ENCODE assay signal across 14 mouse cellular contexts in genomic region chr5:128581516-128581921, GRCm38 (mm10). TPM values are rescaled to one million over a fixed set of nuclear protein-coding genes. Genes with fewer than 3 reads are reported as not detected.
DNase-seq lines count a peak whose midpoint lies in the region; ATAC-seq and TF ChIP-seq lines count a peak whose summit lies in the region.
"Had no signal": no experiment of that assay in that cellular context is flagged by ENCODE, and none has a peak within 500 bp of the region (broad histone marks: within the 10 kb centered on the region; RNA-seq: fewer than 3 reads in every experiment).

No protein-coding gene starts in this region.

- peaks cover 6% of the 10 kb centered on the region for H3K4me1 ChIP-seq in hindbrain, embryonic 11.5 days (replicated peaks; ENCODE audit: control insufficient read depth, insufficient read depth, low read length)
- peaks cover 12% of the 10 kb centered on the region for H3K4me1 ChIP-seq in hindbrain, embryonic 13.5 days (replicated peaks)
- H3K4me1 ChIP-seq in neural tube, embryonic 11.5 days (ENCODE audit: control insufficient read depth, insufficient read depth, low read length) = peaks cover 11% of the 10 kb centered on the region
- peaks cover 26% of the 10 kb centered on the region for H3K4me1 ChIP-seq in limb, embryonic 12.5 days (replicated peaks)
- peaks cover 3% of the 10 kb centered on the region; the same call in 1 of the 2 replicates for H3K4me1 ChIP-seq in stomach, postnatal 0 days (replicated peaks; ENCODE audit: control insufficient read depth, insufficient read depth)

- no peaks in the 10 kb centered on the region for H3K9me3 ChIP-seq in hindbrain, embryonic 11.5 days (ENCODE audit: control insufficient read depth, low read length)
- H3K9me3 ChIP-seq in hindbrain, embryonic 13.5 days = no peaks in the 10 kb centered on the region
- no peaks in the 10 kb centered on the region for H3K9me3 ChIP-seq in neural tube, embryonic 11.5 days (ENCODE audit: control insufficient read depth, low read length)
- no peaks in the 10 kb centered on the region for H3K9me3 ChIP-seq in limb, embryonic 12.5 days
- no peaks in the 10 kb centered on the region for H3K9me3 ChIP-seq in stomach, postnatal 0 days (ENCODE audit: control insufficient read depth, low read length)

- 19% methylated on average over 8 of the region's 8 CpGs for WGBS in hindbrain, embryonic 11.5 days
- WGBS in hindbrain, embryonic 13.5 days = 22% methylated on average over 8 of the region's 8 CpGs
- WGBS in neural tube, embryonic 11.5 days = 8% methylated on average over 8 of the region's 8 CpGs
- 14% methylated on average over 8 of the region's 8 CpGs for WGBS in limb, embryonic 12.5 days
- 51% methylated on average over 8 of the region's 8 CpGs for WGBS in stomach, postnatal 0 days

- peak; percentile 27; the same call in 1 of the 2 replicates for ATAC-seq in hindbrain, embryonic 11.5 days (ENCODE audit: low FRiP score)
- ATAC-seq in hindbrain, embryonic 13.5 days (ENCODE audit: low FRiP score) = no peak
- no peak; the same call in 1 of the 2 replicates for ATAC-seq in neural tube, embryonic 11.5 days (ENCODE audit: insufficient read depth, low FRiP score, low TSS enrichment)
- ATAC-seq in limb, embryonic 12.5 days (ENCODE audit: insufficient number of reproducible peaks, insufficient read depth, low FRiP score, low TSS enrichment, low read depth) = peak; percentile 45; the same call in 1 of the 2 replicates
- ATAC-seq in stomach, postnatal 0 days (ENCODE audit: low FRiP score, low TSS enrichment) = no peak

- 0 out of 2 replicates have a peak overlapping the region, but pooled peaks have one; percentile 14 for H3K27ac ChIP-seq in hindbrain, embryonic 11.5 days (ENCODE audit: low read depth, low read length)
- no peak overlapping the region for H3K27ac ChIP-seq in hindbrain, embryonic 13.5 days
- no peak overlapping the region for H3K27ac ChIP-seq in neural tube, embryonic 11.5 days (ENCODE audit: low read depth, low read length)
- H3K27ac ChIP-seq in limb, embryonic 12.5 days = peak overlapping the region; percentile 41
- H3K27ac ChIP-seq in stomach, postnatal 0 days (replicated peaks) = peak overlapping the region; percentile 40

- H3K9ac ChIP-seq in hindbrain, embryonic 11.5 days (ENCODE audit: low read depth, low read length) = no peak overlapping the region
- H3K9ac ChIP-seq in hindbrain, embryonic 13.5 days = no peak overlapping the region; the same call in 1 of the 2 replicates
- H3K9ac ChIP-seq in neural tube, embryonic 11.5 days (ENCODE audit: low read length) = peak overlapping the region; percentile 14; the same call in 1 of the 2 replicates
- H3K9ac ChIP-seq in limb, embryonic 12.5 days (replicated peaks) = 0 out of 2 replicates have a peak overlapping the region, but pooled peaks have one; percentile 9
- no peak overlapping the region for H3K9ac ChIP-seq in stomach, postnatal 0 days (ENCODE audit: low read length)

- H3K36me3 ChIP-seq in hindbrain, embryonic 11.5 days (ENCODE audit: control insufficient read depth, insufficient read depth, low read length) = no peaks in the 10 kb centered on the region
- H3K36me3 ChIP-seq in hindbrain, embryonic 13.5 days = no peaks in the 10 kb centered on the region
- H3K36me3 ChIP-seq in neural tube, embryonic 11.5 days (ENCODE audit: control insufficient read depth, insufficient read depth, low read length) = no peaks in the 10 kb centered on the region
- no peaks in the 10 kb centered on the region for H3K36me3 ChIP-seq in limb, embryonic 12.5 days
- H3K36me3 ChIP-seq in stomach, postnatal 0 days (ENCODE audit: control insufficient read depth, insufficient read depth, low read length) = no peaks in the 10 kb centered on the region
- H3K36me3 ChIP-seq: G1E had no signal

- DNase-seq in hindbrain, embryonic 11.5 days (ENCODE audit: low spot score) = peak; percentile 45
- DNase-seq in neural tube, embryonic 11.5 days (ENCODE audit: low spot score) = no peak
- DNase-seq in neural tube, embryonic 10.5 days (ENCODE audit: extremely low spot score, low spot score) = no peak
- DNase-seq in stomach, postnatal 0 days (ENCODE audit: low spot score) = no peak
- DNase-seq in right cerebral cortex, adult 2 months (ENCODE audit: low spot score in 2 of 2) = no peak
- no peak for DNase-seq in lung, postnatal 4 days
- DNase-seq: cerebellum, postnatal 25 days; kidney, postnatal 25 days; lung, adult 18-20 months; right cerebral cortex, adult 18-20 months; thymus, adult 2 months had no signal

- no peak for TF ChIP-seq CTCF in stomach, postnatal 0 days (IDR thresholded peaks at IDR 0.05; ENCODE audit: low read depth)

- H3K4me2 ChIP-seq in hindbrain, embryonic 11.5 days (replicated peaks; ENCODE audit: low read depth, low read length) = no peak overlapping the region
- H3K4me2 ChIP-seq in hindbrain, embryonic 13.5 days = no peak overlapping the region
- no peak overlapping the region for H3K4me2 ChIP-seq in neural tube, embryonic 11.5 days (ENCODE audit: low read depth)
- peak overlapping the region; percentile 19; the same call in 1 of the 2 replicates for H3K4me2 ChIP-seq in limb, embryonic 12.5 days
- no peak overlapping the region for H3K4me2 ChIP-seq in stomach, postnatal 0 days (replicated peaks; ENCODE audit: low read depth)

- TF ChIP-seq EP300 in stomach, postnatal 0 days (optimal IDR thresholded peaks at IDR 0.05) = no peak

- H3K4me3 ChIP-seq in hindbrain, embryonic 11.5 days (ENCODE audit: low read depth, low read length) = no peak overlapping the region
- H3K4me3 ChIP-seq in hindbrain, embryonic 13.5 days = no peak overlapping the region
- no peak overlapping the region for H3K4me3 ChIP-seq in neural tube, embryonic 11.5 days (ENCODE audit: low read depth, low read length)
- H3K4me3 ChIP-seq in limb, embryonic 12.5 days (replicated peaks) = no peak overlapping the region
- H3K4me3 ChIP-seq in stomach, postnatal 0 days (ENCODE audit: low read depth, low read length) = no peak overlapping the region

- no peaks in the 10 kb centered on the region for H3K27me3 ChIP-seq in hindbrain, embryonic 11.5 days (ENCODE audit: control insufficient read depth, insufficient read depth, low read length)
- 0 out of 2 replicates have a peak, but pooled peaks cover 6% of the 10 kb centered on the region for H3K27me3 ChIP-seq in hindbrain, embryonic 13.5 days
- H3K27me3 ChIP-seq in neural tube, embryonic 11.5 days (ENCODE audit: control insufficient read depth, insufficient read depth, low read length) = no peaks in the 10 kb centered on the region
- H3K27me3 ChIP-seq in limb, embryonic 12.5 days = no peaks in the 10 kb centered on the region
- H3K27me3 ChIP-seq in stomach, postnatal 0 days (ENCODE audit: control insufficient read depth, insufficient read depth, low read length) = no peaks in the 10 kb centered on the region

RNA-seq across cellular contexts. Expression of gene Fzd10, which starts 19.1 kb away (rescaled TPM):
- polyA plus RNA-seq in hindbrain, embryonic 11.5 days (2014; fragmentation: Nextera tagmentation; extraction: Ambion mirVana) = 17.8 and 19.3 TPM in 2 replicates
- 6.1 and 8.1 TPM in 2 replicates for polyA plus RNA-seq in hindbrain, embryonic 13.5 days (2015; fragmentation: Nextera tagmentation; extraction: Ambion mirVana)
- polyA plus RNA-seq in neural tube, embryonic 11.5 days (2014; fragmentation: Nextera tagmentation; extraction: Ambion mirVana) = 21.4 and 21.6 TPM in 2 replicates
- polyA plus RNA-seq in limb, embryonic 12.5 days (2016; fragmentation: Nextera tagmentation; extraction: Ambion mirVana) = 10.9 and 12.5 TPM in 2 replicates
- polyA plus RNA-seq in stomach, postnatal 0 days (2015; fragmentation: Nextera tagmentation; extraction: Ambion mirVana) = 2.8 and 2.9 TPM in 2 replicates
- polyA plus RNA-seq: G1E had no signal

Comparison
In these comparisons a context has a peak if more than half of its experiments do, and no peak if none do; other contexts are left out.
1. ATAC-seq: peak in hindbrain, embryonic 11.5 days (single experiment) and limb, embryonic 12.5 days (single experiment); none in hindbrain, embryonic 13.5 days (single experiment), neural tube, embryonic 11.5 days (single experiment) and stomach, postnatal 0 days (single experiment).
2. H3K27ac ChIP-seq: peak in hindbrain, embryonic 11.5 days (single experiment), limb, embryonic 12.5 days (single experiment) and stomach, postnatal 0 days (single experiment); none in hindbrain, embryonic 13.5 days (single experiment) and neural tube, embryonic 11.5 days (single experiment).
3. H3K9ac ChIP-seq: peak in neural tube, embryonic 11.5 days (single experiment) and limb, embryonic 12.5 days (single experiment); none in hindbrain, embryonic 11.5 days (single experiment), hindbrain, embryonic 13.5 days (single experiment) and stomach, postnatal 0 days (single experiment).